ENCODE assay signal across 13 mouse cellular contexts in genomic region chr11:82171316-82172071, GRCm38 (mm10). TPM values are rescaled to one million over a fixed set of nuclear protein-coding genes. Genes with fewer than 3 reads are reported as not detected.
DNase-seq lines count a peak whose midpoint lies in the region; ATAC-seq and TF ChIP-seq lines count a peak whose summit lies in the region.
"Had no signal": no experiment of that assay in that cellular context is flagged by ENCODE, and none has a peak within 500 bp of the region (broad histone marks: within the 10 kb centered on the region; RNA-seq: fewer than 3 reads in every experiment).

No protein-coding gene starts in this region.

- no peak overlapping the region for H3K27ac ChIP-seq in midbrain, embryonic 14.5 days (replicated peaks; ENCODE audit: low read depth, low read length)
- no peak overlapping the region for H3K27ac ChIP-seq in midbrain, embryonic 16.5 days (ENCODE audit: low read length)
- H3K27ac ChIP-seq in bone marrow macrophage, adult 2 months (ENCODE audit: insufficient read depth, low read depth, low read length) = 0 out of 2 replicates have a peak overlapping the region, but pooled peaks have one; percentile 41
- H3K27ac ChIP-seq in midbrain, embryonic 15.5 days = no peak overlapping the region
- H3K27ac ChIP-seq in hindbrain, embryonic 10.5 days = no peak overlapping the region
- H3K27ac ChIP-seq: hindbrain, embryonic 12.5 days; liver, embryonic 12.5 days; neural tube, embryonic 12.5 days had no signal

- intact Hi-C loops in heart, postnatal 25 days (cut with DNase I) = no loop called here

- no peaks in the 10 kb centered on the region for H3K27me3 ChIP-seq in midbrain, embryonic 14.5 days (ENCODE audit: control insufficient read depth, insufficient read depth, low read length)
- H3K27me3 ChIP-seq in midbrain, embryonic 16.5 days (ENCODE audit: control insufficient read depth, insufficient read depth, low read depth, low read length) = no peaks in the 10 kb centered on the region
- H3K27me3 ChIP-seq in midbrain, embryonic 15.5 days (replicated peaks) = no peaks in the 10 kb centered on the region; the same call in 1 of the 2 replicates
- no peaks in the 10 kb centered on the region for H3K27me3 ChIP-seq in hindbrain, embryonic 10.5 days (ENCODE audit: insufficient read depth, poor library complexity, severe bottlenecking)
- H3K27me3 ChIP-seq: hindbrain, embryonic 12.5 days; liver, embryonic 12.5 days; neural tube, embryonic 12.5 days had no signal

- WGBS in midbrain, embryonic 14.5 days = 68% methylated on average over 7 of the region's 7 CpGs
- WGBS in midbrain, embryonic 16.5 days = 75% methylated on average over 7 of the region's 7 CpGs
- 68% methylated on average over 7 of the region's 7 CpGs for WGBS in midbrain, embryonic 15.5 days
- 81% methylated on average over 7 of the region's 7 CpGs for WGBS in hindbrain, embryonic 10.5 days

- no peaks in the 10 kb centered on the region for H3K9me3 ChIP-seq in midbrain, embryonic 14.5 days (ENCODE audit: control insufficient read depth, low read length)
- no peaks in the 10 kb centered on the region for H3K9me3 ChIP-seq in midbrain, embryonic 16.5 days (replicated peaks; ENCODE audit: control insufficient read depth, low read length, poor library complexity, severe bottlenecking)
- H3K9me3 ChIP-seq in midbrain, embryonic 15.5 days = no peaks in the 10 kb centered on the region
- no peaks in the 10 kb centered on the region for H3K9me3 ChIP-seq in hindbrain, embryonic 10.5 days
- H3K9me3 ChIP-seq: hindbrain, embryonic 12.5 days; liver, embryonic 12.5 days; neural tube, embryonic 12.5 days had no signal

- no peak for TF ChIP-seq CTCF in bone marrow macrophage, adult 2 months (IDR thresholded peaks at IDR 0.05; ENCODE audit: low read depth, low read length)

- H3K4me2 ChIP-seq in midbrain, embryonic 14.5 days (ENCODE audit: low read length) = no peak overlapping the region
- H3K4me2 ChIP-seq in midbrain, embryonic 16.5 days (ENCODE audit: low read length) = no peak overlapping the region
- no peak overlapping the region for H3K4me2 ChIP-seq in midbrain, embryonic 15.5 days
- H3K4me2 ChIP-seq: hindbrain, embryonic 12.5 days; liver, embryonic 12.5 days; neural tube, embryonic 12.5 days had no signal

- no peak overlapping the region for H3K9ac ChIP-seq in midbrain, embryonic 14.5 days (replicated peaks; ENCODE audit: low read length)
- no peak overlapping the region for H3K9ac ChIP-seq in midbrain, embryonic 16.5 days (ENCODE audit: low read depth, low read length)
- H3K9ac ChIP-seq in midbrain, embryonic 15.5 days = no peak overlapping the region
- H3K9ac ChIP-seq: hindbrain, embryonic 12.5 days; liver, embryonic 12.5 days; neural tube, embryonic 12.5 days had no signal

- H3K4me3 ChIP-seq in midbrain, embryonic 14.5 days (replicated peaks; ENCODE audit: low read depth, low read length) = no peak overlapping the region
- H3K4me3 ChIP-seq in midbrain, embryonic 16.5 days (ENCODE audit: low read depth, low read length) = no peak overlapping the region
- no peak overlapping the region for H3K4me3 ChIP-seq in bone marrow macrophage, adult 2 months (ENCODE audit: insufficient read depth, low read length)
- H3K4me3 ChIP-seq in midbrain, embryonic 15.5 days = no peak overlapping the region
- no peak overlapping the region for H3K4me3 ChIP-seq in hindbrain, embryonic 10.5 days
- H3K4me3 ChIP-seq: hindbrain, embryonic 12.5 days; liver, embryonic 12.5 days; neural tube, embryonic 12.5 days had no signal

- no peaks in the 10 kb centered on the region for H3K36me3 ChIP-seq in midbrain, embryonic 14.5 days (ENCODE audit: control insufficient read depth, insufficient read depth, low read length)
- H3K36me3 ChIP-seq in midbrain, embryonic 16.5 days (ENCODE audit: control insufficient read depth, insufficient read depth, low read length) = no peaks in the 10 kb centered on the region
- no peaks in the 10 kb centered on the region for H3K36me3 ChIP-seq in midbrain, embryonic 15.5 days (replicated peaks)
- no peaks in the 10 kb centered on the region for H3K36me3 ChIP-seq in hindbrain, embryonic 10.5 days
- H3K36me3 ChIP-seq: hindbrain, embryonic 12.5 days; liver, embryonic 12.5 days; neural tube, embryonic 12.5 days had no signal

- no peaks in the 10 kb centered on the region for H3K4me1 ChIP-seq in midbrain, embryonic 14.5 days (ENCODE audit: control insufficient read depth, insufficient read depth, low read length)
- H3K4me1 ChIP-seq in midbrain, embryonic 16.5 days (ENCODE audit: control insufficient read depth, insufficient read depth, low read length) = no peaks in the 10 kb centered on the region
- H3K4me1 ChIP-seq in bone marrow macrophage, adult 2 months (ENCODE audit: control insufficient read depth, insufficient read depth, low read length) = peaks cover 25% of the 10 kb centered on the region
- no peaks in the 10 kb centered on the region for H3K4me1 ChIP-seq in midbrain, embryonic 15.5 days
- no peaks in the 10 kb centered on the region for H3K4me1 ChIP-seq in hindbrain, embryonic 10.5 days (replicated peaks)
- H3K4me1 ChIP-seq: hindbrain, embryonic 12.5 days; liver, embryonic 12.5 days; neural tube, embryonic 12.5 days had no signal

- DNase-seq in midbrain, embryonic 14.5 days = peak; percentile 35
- DNase-seq in heart, postnatal 25 days (ENCODE audit: low spot score) = peak; percentile 62
- DNase-seq in skeletal muscle tissue, adult 2 months (ENCODE audit: low read depth, low spot score) = peak; percentile 95
- DNase-seq in hindbrain, embryonic 10.5 days (ENCODE audit: low spot score) = no peak
- no peak for DNase-seq in cerebellum, adult 9-10 months
- DNase-seq: cerebellum, adult 2 months; kidney, postnatal 4 days had no signal

- no peak for TF ChIP-seq POLR2A in bone marrow macrophage, adult 2 months (IDR thresholded peaks at IDR 0.05; ENCODE audit: borderline replicate concordance, low read depth, low read length)

- ATAC-seq in midbrain, embryonic 14.5 days (ENCODE audit: low FRiP score, low TSS enrichment) = no peak
- no peak for ATAC-seq in midbrain, embryonic 16.5 days
- no peak for ATAC-seq in midbrain, embryonic 15.5 days (replicated peaks)
- ATAC-seq: liver, embryonic 12.5 days had no signal

RNA-seq across cellular contexts. Expression of gene Ccl8, which starts 56.5 kb away (rescaled TPM):
- not detected in 2 replicates for polyA plus RNA-seq in midbrain, embryonic 14.5 days (2014; fragmentation: Nextera tagmentation; extraction: Ambion mirVana)
- polyA plus RNA-seq in midbrain, embryonic 16.5 days (2015; fragmentation: Nextera tagmentation; extraction: Ambion mirVana) = not detected in 2 replicates
- polyA plus RNA-seq in bone marrow macrophage, adult 2 months (2012; ENCODE audit: insufficient read depth, insufficient read length, missing spikeins) = 1.9 TPM in 1 of 2 replicates, not detected in the other
- under 1 TPM in 1 of 2 experiments, not detected in 1; 0.94 TPM for total RNA-seq in heart, postnatal 25 days (2021)
- not detected in 2 replicates for polyA plus RNA-seq in midbrain, embryonic 15.5 days (2015; fragmentation: Nextera tagmentation; extraction: Ambion mirVana)
- polyA plus RNA-seq in hindbrain, embryonic 10.5 days (2016; fragmentation: Nextera tagmentation; extraction: Ambion mirVana) = not detected in 2 replicates
- polyA plus RNA-seq: cerebellum, adult 2 months; hindbrain, embryonic 12.5 days; liver, embryonic 12.5 days; neural tube, embryonic 12.5 days had no signal

Comparison
In these comparisons a context has a peak if more than half of its experiments do, and no peak if none do; other contexts are left out.
1. DNase-seq: peak in midbrain, embryonic 14.5 days (single experiment), heart, postnatal 25 days (single experiment) and skeletal muscle tissue, adult 2 months (single experiment); none in hindbrain, embryonic 10.5 days (single experiment) and cerebellum, adult 9-10 months (single experiment).